Mouse (Mus musculus): ENCODE results near the gene Tmem98.

GRCm38 (mm10) chr11:80775535-80775934 lies 34.4 kb upstream of the Tmem98 start:
- TF ChIP-seq CTCF (IDR thresholded peaks at IDR 0.05; ENCODE audit: borderline replicate concordance, insufficient read depth, low read depth, low read length) (no peak), POLR2A (IDR thresholded peaks at IDR 0.05; ENCODE audit: borderline replicate concordance, insufficient read depth, low read length) (no peak)

Data from cerebellum, adult 2 months (tissue).